Mouse (Mus musculus) heart, embryonic 14.5 days (tissue): ENCODE measurements around the gene Kmt2c. TPM values are rescaled to one million over a fixed set of nuclear protein-coding genes. Genes with fewer than 3 reads are reported as not detected.

Experiments used
- ATAC-seq: fragments of 200-750 bp; cut with Nextera tagmentation; 2 replicates; pipeline ENCODE4 v1.8.0; 2017; ENCODE audit warnings: low read depth, moderate TSS enrichment; ENCODE audit not compliant: insufficient number of reproducible peaks, insufficient read depth, low FRiP score
- H3K27ac ChIP-seq, 2 experiments: fragments of 200-500 bp in 1 of 2; fragments of 300-500 bp in 1 of 2; sonication (generic) in 1 of 2; replicated peaks in 1 of 2; 2 replicates each; pipeline ENCODE4 v1.5.1; 2012 to 2014; ENCODE audit warnings: low read depth in 2 of 2, low read length in 2 of 2, control low read depth in 1 of 2, mild to moderate bottlenecking in 1 of 2, mixed read lengths in 1 of 2; ENCODE audit not compliant: control insufficient read depth in 1 of 2, insufficient read depth in 1 of 2
- H3K27me3 ChIP-seq: fragments of 300-500 bp; sonication (generic); 2 replicates; pipeline ENCODE4 v1.6.1; 2014; ENCODE audit warnings: mild to moderate bottlenecking, low read length, control low read depth; ENCODE audit not compliant: control insufficient read depth, insufficient read depth
- H3K36me3 ChIP-seq: fragments of 300-500 bp; sonication (generic); 2 replicates; pipeline ENCODE4 v1.6.1; 2014; ENCODE audit warnings: mild to moderate bottlenecking, control low read depth, low read length, mixed read lengths; ENCODE audit not compliant: control insufficient read depth, insufficient read depth
- H3K4me1 ChIP-seq, 2 experiments: fragments of 200-500 bp in 1 of 2; fragments of 300-500 bp in 1 of 2; sonication (generic) in 1 of 2; 2 replicates each; pipeline ENCODE4 v1.6.1; 2012 to 2014; ENCODE audit warnings: low read length in 2 of 2, control low read depth in 1 of 2, mixed read lengths in 1 of 2; ENCODE audit not compliant: control insufficient read depth in 2 of 2, insufficient read depth in 2 of 2
- H3K4me2 ChIP-seq: fragments of 300-500 bp; sonication (generic); 2 replicates; pipeline ENCODE4 v1.6.1; 2014; ENCODE audit warnings: mild to moderate bottlenecking, low read length
- H3K4me3 ChIP-seq, 2 experiments: fragments of 200-500 bp in 1 of 2; fragments of 300-500 bp in 1 of 2; sonication (generic) in 1 of 2; 2 replicates each; pipeline ENCODE4 v1.5.1; 2012 to 2014; ENCODE audit warnings: low read length in 2 of 2, mild to moderate bottlenecking in 2 of 2, control low read depth in 1 of 2, low read depth in 1 of 2, moderate library complexity in 1 of 2; ENCODE audit not compliant: control insufficient read depth in 1 of 2, insufficient read depth in 1 of 2
- H3K9ac ChIP-seq: fragments of 300-500 bp; sonication (generic); 2 replicates; pipeline ENCODE4 v1.6.1; 2014; ENCODE audit warnings: mild to moderate bottlenecking, low read length
- H3K9me3 ChIP-seq: fragments of 300-500 bp; sonication (generic); 2 replicates; pipeline ENCODE4 v1.6.1; 2016; ENCODE audit warnings: low read length, control low read depth; ENCODE audit not compliant: control insufficient read depth
- WGBS: fragments of 180-500 bp; shearing (Covaris S2); extraction: QIAGEN DNeasy Blood & Tissue Kit; methylation state at CpG from one replicate; pipeline ENCODE4 v1.1.7; 2014; 5-methylcytosine and 5-hydroxymethylcytosine counted together
- polyA plus RNA-seq: library from polyadenylated mRNA; unstranded; fragments of >200 nt; fragmentation: Nextera tagmentation; extraction: Ambion mirVana; gene quantifications from 2 replicates; pipeline ENCODE4 v1.2.1, GENCODE M21; 2014

Gene Kmt2c
- polyA plus RNA-seq, 1 experiment from 2014 or later, result 14.0 TPM

DNA sequence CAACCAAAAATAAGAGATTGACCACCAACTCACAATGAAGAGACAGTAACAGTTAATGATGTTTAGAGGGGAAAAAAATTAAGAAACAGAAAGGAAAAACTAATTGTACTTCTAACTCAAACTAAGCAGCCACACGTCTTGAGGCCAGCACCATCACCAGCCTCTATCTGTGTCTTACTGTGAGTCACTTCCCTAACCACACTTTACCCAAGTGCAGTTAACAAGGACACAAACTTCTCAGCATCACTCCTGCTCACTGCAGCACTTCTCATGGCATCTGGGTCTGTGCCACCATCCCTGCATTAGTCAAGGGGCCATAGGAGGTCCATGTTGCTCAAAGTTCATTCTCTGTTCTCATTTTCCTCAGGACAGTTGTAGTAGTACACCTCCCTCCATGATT lies 131.5 kb downstream of the Kmt2c start:
- Histone ChIP-seq H3K9me3 (no peaks in the 10 kb centered on the region), H3K4me1 (no peaks in the 10 kb centered on the region), H3K9ac (no peak overlapping the region), H3K4me2 (no peak overlapping the region), H3K27me3 (no peaks in the 10 kb centered on the region), H3K36me3 (peaks cover 17% of the 10 kb centered on the region), H3K4me3 (no peak overlapping the region), H3K27ac (no peak overlapping the region)
- no peak for ATAC-seq
- WGBS, result 83% methylated on average over 1 of the region's 1 CpGs

DNA sequence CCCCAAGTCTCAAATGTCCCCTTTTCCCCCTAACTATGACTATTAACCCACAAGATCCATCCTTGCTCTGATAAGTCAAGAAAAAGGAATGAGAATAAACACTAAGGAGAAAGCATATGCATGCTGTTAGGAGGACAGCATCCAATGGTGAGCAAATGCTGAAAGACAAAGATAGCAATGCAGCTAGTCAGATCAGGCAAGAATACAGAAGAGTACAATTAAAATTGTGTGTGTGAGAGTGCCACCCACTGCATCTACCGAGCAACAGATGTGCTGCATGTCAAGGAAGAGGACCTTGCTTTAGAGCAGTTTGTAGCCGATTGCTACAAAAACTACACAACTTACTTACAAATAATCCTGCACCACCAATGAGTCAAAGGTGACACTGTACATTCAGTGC lies 145.1 kb downstream of the Kmt2c start:
- Histone ChIP-seq H3K4me1 (no peaks in the 10 kb centered on the region), H3K27ac (no peak overlapping the region), H3K4me3 (no peak overlapping the region), H3K9ac (no peak overlapping the region), H3K27me3 (no peaks in the 10 kb centered on the region), H3K36me3 (peaks cover 56% of the 10 kb centered on the region), H3K4me2 (no peak overlapping the region), H3K9me3 (no peaks in the 10 kb centered on the region)
- WGBS, result 89% methylated on average over 2 of the region's 2 CpGs
- ATAC-seq, result no peak

DNA sequence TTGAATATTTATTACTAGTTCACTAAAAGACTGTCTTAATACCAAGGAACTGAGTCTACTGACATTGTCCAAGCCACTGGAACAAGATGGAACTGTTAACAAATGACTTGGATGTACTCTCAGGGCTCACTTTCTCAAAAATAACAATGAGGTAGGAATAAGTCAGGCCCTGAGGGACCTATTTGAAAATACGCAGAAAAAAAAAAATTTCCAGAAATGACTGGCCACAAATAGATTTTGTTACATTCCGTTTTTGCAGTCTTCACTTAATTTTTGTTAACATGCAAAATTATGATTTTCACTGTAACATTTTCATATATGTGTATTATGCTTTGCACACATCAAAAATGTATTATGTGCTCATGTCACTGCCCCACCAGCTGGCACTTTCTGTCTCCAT lies 167.3 kb downstream of the Kmt2c start:
- no peak overlapping the region for H3K27ac ChIP-seq
- ATAC-seq, result no peak
- WGBS, result 89% methylated on average over 2 of the region's 2 CpGs

DNA sequence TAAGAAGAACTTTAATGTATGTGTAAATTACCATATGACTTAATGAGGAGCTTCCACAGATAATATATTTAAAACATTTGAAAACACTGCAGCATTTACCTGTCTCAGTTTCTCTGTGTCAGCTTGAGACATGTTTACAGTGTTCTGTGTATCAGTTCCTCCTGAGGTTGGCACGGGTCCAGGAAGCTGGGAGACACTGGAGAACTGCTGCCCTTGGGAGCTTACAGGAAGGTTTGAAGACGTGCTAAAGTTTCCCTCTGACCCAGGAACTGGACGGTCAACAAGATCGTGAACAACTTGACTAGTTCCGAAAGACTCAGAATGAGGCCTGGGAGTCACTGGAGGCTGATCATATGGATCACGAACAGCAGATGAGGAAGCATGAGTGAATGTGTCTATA lies 184.7 kb downstream of the Kmt2c start:
- no peak for ATAC-seq
- WGBS, result 70% methylated on average over 6 of the region's 6 CpGs
- Histone ChIP-seq H3K9me3 (no peaks in the 10 kb centered on the region), H3K27me3 (no peaks in the 10 kb centered on the region), H3K9ac (no peak overlapping the region), H3K4me3 (no peak overlapping the region), H3K36me3 (peaks cover 77% of the 10 kb centered on the region), H3K27ac (no peak overlapping the region), H3K4me1 (no peaks in the 10 kb centered on the region), H3K4me2 (no peak overlapping the region)

More for the DNA sequence above, 167.3 kb downstream of the Kmt2c start:
- H3K9ac ChIP-seq, result no peak overlapping the region
- no peaks in the 10 kb centered on the region for H3K9me3 ChIP-seq
- H3K4me1 ChIP-seq, result no peaks in the 10 kb centered on the region
- H3K36me3 ChIP-seq, result peaks cover 38% of the 10 kb centered on the region
- H3K4me2 ChIP-seq, result no peak overlapping the region
- H3K27me3 ChIP-seq, result no peaks in the 10 kb centered on the region
- no peak overlapping the region for H3K4me3 ChIP-seq

DNA sequence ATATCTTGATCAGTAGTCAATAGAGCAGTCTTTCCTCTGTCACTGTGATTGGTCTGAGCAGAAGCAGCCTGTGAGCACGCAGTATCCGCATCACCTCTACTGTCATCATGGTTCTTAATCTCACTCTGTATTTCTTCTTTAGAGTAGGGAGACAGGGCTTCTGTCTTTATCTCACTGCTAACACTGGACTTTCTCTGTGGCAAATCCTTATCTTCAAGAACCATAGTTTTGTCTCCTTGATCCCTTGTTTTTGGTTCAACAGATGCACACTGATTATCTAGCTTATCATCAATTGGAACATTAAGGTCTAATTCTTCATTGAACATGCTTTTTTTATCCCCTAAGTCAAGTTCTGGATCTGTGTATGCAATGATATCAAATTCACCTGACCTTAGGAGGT lies 188.4 kb downstream of the Kmt2c start:
- Histone ChIP-seq H3K27me3 (no peaks in the 10 kb centered on the region), H3K4me1 (no peaks in the 10 kb centered on the region), H3K4me2 (no peak overlapping the region), H3K27ac (no peak overlapping the region), H3K9ac (no peak overlapping the region), H3K9me3 (no peaks in the 10 kb centered on the region), H3K4me3 (no peak overlapping the region), H3K36me3 (peaks cover 62% of the 10 kb centered on the region)
- WGBS, result 96% methylated on average over 2 of the region's 2 CpGs
- no peak for ATAC-seq

DNA sequence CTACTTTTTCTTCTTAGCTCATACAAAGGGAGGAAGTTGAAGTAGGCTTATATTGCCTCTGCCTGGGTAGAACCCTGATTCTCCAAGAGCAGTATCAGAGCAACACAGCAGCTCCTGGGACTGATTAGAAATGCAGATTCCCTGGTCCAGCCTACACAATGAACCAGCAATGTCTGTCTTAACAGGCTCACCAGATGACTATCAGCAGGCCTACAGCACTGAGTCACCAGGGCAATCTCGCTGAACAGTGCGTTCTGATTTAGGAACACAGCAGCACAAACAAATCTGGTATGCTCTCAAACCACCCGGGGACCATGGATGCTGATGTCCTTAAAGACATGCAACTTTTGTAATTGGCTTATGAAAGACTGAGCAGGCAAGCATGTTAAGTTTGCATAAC lies 201.8 kb downstream of the Kmt2c start:
- peaks cover 55% of the 10 kb centered on the region for H3K36me3 ChIP-seq
- H3K4me1 ChIP-seq, result no peaks in the 10 kb centered on the region
- no peak overlapping the region for H3K9ac ChIP-seq
- no peak overlapping the region for H3K4me3 ChIP-seq
- no peak for ATAC-seq
- H3K27me3 ChIP-seq, result no peaks in the 10 kb centered on the region
- H3K9me3 ChIP-seq, result no peaks in the 10 kb centered on the region
- no peak overlapping the region for H3K27ac ChIP-seq
- WGBS, result 49% methylated on average over 3 of the region's 3 CpGs
- H3K4me2 ChIP-seq, result no peak overlapping the region

DNA sequence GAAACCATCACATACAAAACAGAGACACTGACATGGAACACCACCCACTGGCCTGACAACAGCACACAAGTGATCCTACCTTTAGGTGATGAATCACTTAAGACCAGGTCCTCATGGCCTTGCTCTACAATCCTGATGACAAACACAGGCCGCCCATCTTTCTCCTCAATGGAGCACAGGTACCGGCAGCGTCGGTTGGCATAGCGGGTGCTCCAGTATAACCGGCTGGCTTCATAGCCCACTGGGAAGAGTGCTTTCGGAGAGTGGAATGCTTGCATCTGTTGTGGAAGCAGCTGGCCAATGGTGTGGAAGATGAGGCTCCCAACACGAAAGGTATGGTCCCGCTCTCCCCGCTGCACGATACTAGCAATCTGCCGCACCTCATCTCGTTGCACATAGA lies 214.6 kb downstream of the Kmt2c start:
- Histone ChIP-seq H3K27ac (no peak overlapping the region), H3K4me2 (no peak overlapping the region), H3K4me3 (no peak overlapping the region), H3K27me3 (no peaks in the 10 kb centered on the region), H3K9ac (no peak overlapping the region), H3K9me3 (no peaks in the 10 kb centered on the region), H3K4me1 (no peaks in the 10 kb centered on the region), H3K36me3 (peaks cover 87% of the 10 kb centered on the region)
- WGBS, result 94% methylated on average over 13 of the region's 13 CpGs
- ATAC-seq, result no peak

DNA sequence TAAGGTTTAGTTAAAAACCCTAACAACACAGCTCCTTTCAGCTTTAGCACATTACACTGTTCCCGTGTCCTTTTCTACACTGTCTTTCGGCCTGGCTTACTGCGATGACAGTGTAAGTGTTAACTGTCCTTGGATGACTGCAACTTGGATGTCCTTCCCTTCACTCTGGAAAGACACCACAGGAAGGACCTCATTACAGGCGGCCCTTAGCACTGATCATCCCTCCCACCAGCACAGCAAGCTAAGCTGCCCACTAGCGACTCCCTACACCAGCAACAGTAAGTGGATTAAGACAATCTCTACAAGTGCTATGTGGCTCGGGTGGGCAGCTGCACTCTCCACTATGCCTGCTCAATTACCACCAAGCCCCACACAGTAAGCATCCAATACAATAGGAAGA lies 222.2 kb downstream of the Kmt2c start:
- H3K36me3 ChIP-seq, result peaks cover 86% of the 10 kb centered on the region
- WGBS, result 79% methylated on average over 6 of the region's 6 CpGs
- no peaks in the 10 kb centered on the region for H3K27me3 ChIP-seq
- no peak overlapping the region for H3K4me3 ChIP-seq
- H3K9ac ChIP-seq, result no peak overlapping the region
- H3K9me3 ChIP-seq, result no peaks in the 10 kb centered on the region
- no peak for ATAC-seq
- H3K4me1 ChIP-seq, result no peaks in the 10 kb centered on the region
- H3K27ac ChIP-seq, result no peak overlapping the region
- H3K4me2 ChIP-seq, result no peak overlapping the region
